Mouse (Mus musculus): ENCODE results near the gene Apoh.

- TF ChIP-seq CTCF (IDR thresholded peaks at IDR 0.05) = no peak
- no peak for TF ChIP-seq EP300 (IDR thresholded peaks at IDR 0.05)
Measured at GRCm38 (mm10) chr11:108295373-108295772, 47.8 kb upstream of the Apoh start.

Measured in lung, postnatal 0 days (tissue).